Mouse (Mus musculus) heart, embryonic 14.5 days (tissue): Measurements from ENCODE around the gene Ntm. TPM values are rescaled to one million over a fixed set of nuclear protein-coding genes. Genes with fewer than 3 reads are reported as not detected.

Source experiments
- ATAC-seq: fragments of 200-750 bp; cut with Nextera tagmentation; 2 replicates; pipeline ENCODE4 v1.8.0; 2017; ENCODE audit warnings: low read depth, moderate TSS enrichment; ENCODE audit not compliant: insufficient number of reproducible peaks, insufficient read depth, low FRiP score
- H3K27ac ChIP-seq, 2 experiments: fragments of 200-500 bp in 1 of 2; fragments of 300-500 bp in 1 of 2; sonication (generic) in 1 of 2; replicated peaks in 1 of 2; 2 replicates each; pipeline ENCODE4 v1.5.1; 2012 to 2014; ENCODE audit warnings: low read depth in 2 of 2, low read length in 2 of 2, control low read depth in 1 of 2, mild to moderate bottlenecking in 1 of 2, mixed read lengths in 1 of 2; ENCODE audit not compliant: control insufficient read depth in 1 of 2, insufficient read depth in 1 of 2
- H3K27me3 ChIP-seq: fragments of 300-500 bp; sonication (generic); 2 replicates; pipeline ENCODE4 v1.6.1; 2014; ENCODE audit warnings: mild to moderate bottlenecking, low read length, control low read depth; ENCODE audit not compliant: control insufficient read depth, insufficient read depth
- H3K36me3 ChIP-seq: fragments of 300-500 bp; sonication (generic); 2 replicates; pipeline ENCODE4 v1.6.1; 2014; ENCODE audit warnings: mild to moderate bottlenecking, control low read depth, low read length, mixed read lengths; ENCODE audit not compliant: control insufficient read depth, insufficient read depth
- H3K4me1 ChIP-seq, 2 experiments: fragments of 200-500 bp in 1 of 2; fragments of 300-500 bp in 1 of 2; sonication (generic) in 1 of 2; 2 replicates each; pipeline ENCODE4 v1.6.1; 2012 to 2014; ENCODE audit warnings: low read length in 2 of 2, control low read depth in 1 of 2, mixed read lengths in 1 of 2; ENCODE audit not compliant: control insufficient read depth in 2 of 2, insufficient read depth in 2 of 2
- H3K4me2 ChIP-seq: fragments of 300-500 bp; sonication (generic); 2 replicates; pipeline ENCODE4 v1.6.1; 2014; ENCODE audit warnings: mild to moderate bottlenecking, low read length
- H3K4me3 ChIP-seq, 2 experiments: fragments of 200-500 bp in 1 of 2; fragments of 300-500 bp in 1 of 2; sonication (generic) in 1 of 2; 2 replicates each; pipeline ENCODE4 v1.5.1; 2012 to 2014; ENCODE audit warnings: low read length in 2 of 2, mild to moderate bottlenecking in 2 of 2, control low read depth in 1 of 2, low read depth in 1 of 2, moderate library complexity in 1 of 2; ENCODE audit not compliant: control insufficient read depth in 1 of 2, insufficient read depth in 1 of 2
- H3K9ac ChIP-seq: fragments of 300-500 bp; sonication (generic); 2 replicates; pipeline ENCODE4 v1.6.1; 2014; ENCODE audit warnings: mild to moderate bottlenecking, low read length
- H3K9me3 ChIP-seq: fragments of 300-500 bp; sonication (generic); 2 replicates; pipeline ENCODE4 v1.6.1; 2016; ENCODE audit warnings: low read length, control low read depth; ENCODE audit not compliant: control insufficient read depth
- whole genome bisulfite sequencing: fragments of 180-500 bp; shearing (Covaris S2); extraction: QIAGEN DNeasy Blood & Tissue Kit; methylation state at CpG from one replicate; pipeline ENCODE4 v1.1.7; 2014; 5-methylcytosine and 5-hydroxymethylcytosine counted together
- polyA plus RNA-seq: library from polyadenylated mRNA; unstranded; fragments of >200 nt; fragmentation: Nextera tagmentation; extraction: Ambion mirVana; gene quantifications from 2 replicates; pipeline ENCODE4 v1.2.1, GENCODE M21; 2014

Gene Ntm
- polyA plus RNA-seq, result 36.8 and 44.4 TPM in 2 replicates

GRCm38 (mm10) chr9:29962978-29963377 is at the start of gene Ntm:
Ntm (minus strand) TSS chr9:29963141.
- Histone ChIP-seq H3K36me3 (no peaks in the 10 kb centered on the region), H3K27me3 (peaks cover 22% of the 10 kb centered on the region), H3K4me1 (peaks cover 9 to 16% of the 10 kb centered on the region in 2 experiments), H3K4me2 (peak within 1 kb of the TSS; percentile 92), H3K27ac (no peak within 1 kb of the TSS), H3K9me3 (no peaks in the 10 kb centered on the region), H3K9ac (peak within 1 kb of the TSS; percentile 50), H3K4me3 (peak within 1 kb of the TSS; percentile 44 to 46)
- 24% methylated on average over 8 of the region's 8 CpGs for WGBS
- ATAC-seq, result no peak

DNA sequence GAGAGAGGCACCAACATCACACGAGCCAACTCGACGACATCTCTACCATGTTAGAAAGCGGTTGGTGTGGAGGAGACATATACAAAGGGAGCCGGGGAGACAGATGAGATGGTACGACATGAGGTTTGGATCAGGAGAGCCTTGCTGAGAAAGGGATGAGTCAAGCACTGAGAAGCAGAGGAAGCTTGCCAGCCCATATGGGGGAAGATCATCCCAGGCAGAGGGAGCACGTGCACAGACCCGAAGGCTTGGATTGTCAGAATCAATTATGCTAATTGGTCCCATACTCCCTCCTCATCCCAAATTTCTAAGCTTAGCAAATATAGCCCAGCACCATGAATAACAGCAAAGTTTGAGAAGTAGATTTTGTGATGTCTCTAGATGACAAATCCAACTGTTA is 42.8 kb upstream of the Ntm start:
- H3K4me3 ChIP-seq, result no peak overlapping the region
- no peaks in the 10 kb centered on the region for H3K36me3 ChIP-seq
- WGBS, result 70% methylated on average over 8 of the region's 8 CpGs
- no peaks in the 10 kb centered on the region for H3K9me3 ChIP-seq
- no peaks in the 10 kb centered on the region for H3K4me1 ChIP-seq
- no peak overlapping the region for H3K27ac ChIP-seq
- H3K4me2 ChIP-seq, result no peak overlapping the region
- no peaks in the 10 kb centered on the region for H3K27me3 ChIP-seq
- H3K9ac ChIP-seq, result no peak overlapping the region
- no peak for ATAC-seq

DNA sequence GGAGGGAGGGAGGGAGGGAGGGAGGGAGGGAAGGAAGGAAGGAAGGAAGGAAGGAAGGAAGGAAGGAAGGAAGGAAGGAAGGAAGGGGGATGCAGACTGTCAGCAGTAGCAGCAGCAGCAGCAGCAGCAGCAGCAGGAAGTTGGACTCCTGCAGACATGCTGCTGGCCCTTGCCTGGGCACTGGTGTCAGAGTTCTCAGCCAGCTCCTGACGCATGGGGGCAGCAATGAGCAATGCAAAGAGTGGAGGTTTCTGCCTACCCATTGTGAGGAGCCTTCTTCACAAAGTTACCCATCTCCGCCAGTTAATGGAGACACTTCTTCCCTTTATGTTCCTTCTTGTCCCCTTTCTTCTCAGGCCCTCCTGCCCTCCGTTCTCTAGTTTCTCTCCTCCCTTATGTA is 40.7 kb upstream of the Ntm start:
- H3K27ac ChIP-seq, result no peak overlapping the region
- no peak overlapping the region for H3K9ac ChIP-seq
- ATAC-seq, result no peak
- no peak overlapping the region for H3K4me2 ChIP-seq
- WGBS, result 24% methylated on average over 3 of the region's 3 CpGs
- H3K27me3 ChIP-seq, result no peaks in the 10 kb centered on the region
- no peaks in the 10 kb centered on the region for H3K36me3 ChIP-seq
- H3K4me1 ChIP-seq, result no peaks in the 10 kb centered on the region
- H3K9me3 ChIP-seq, result no peaks in the 10 kb centered on the region
- H3K4me3 ChIP-seq, result no peak overlapping the region

DNA sequence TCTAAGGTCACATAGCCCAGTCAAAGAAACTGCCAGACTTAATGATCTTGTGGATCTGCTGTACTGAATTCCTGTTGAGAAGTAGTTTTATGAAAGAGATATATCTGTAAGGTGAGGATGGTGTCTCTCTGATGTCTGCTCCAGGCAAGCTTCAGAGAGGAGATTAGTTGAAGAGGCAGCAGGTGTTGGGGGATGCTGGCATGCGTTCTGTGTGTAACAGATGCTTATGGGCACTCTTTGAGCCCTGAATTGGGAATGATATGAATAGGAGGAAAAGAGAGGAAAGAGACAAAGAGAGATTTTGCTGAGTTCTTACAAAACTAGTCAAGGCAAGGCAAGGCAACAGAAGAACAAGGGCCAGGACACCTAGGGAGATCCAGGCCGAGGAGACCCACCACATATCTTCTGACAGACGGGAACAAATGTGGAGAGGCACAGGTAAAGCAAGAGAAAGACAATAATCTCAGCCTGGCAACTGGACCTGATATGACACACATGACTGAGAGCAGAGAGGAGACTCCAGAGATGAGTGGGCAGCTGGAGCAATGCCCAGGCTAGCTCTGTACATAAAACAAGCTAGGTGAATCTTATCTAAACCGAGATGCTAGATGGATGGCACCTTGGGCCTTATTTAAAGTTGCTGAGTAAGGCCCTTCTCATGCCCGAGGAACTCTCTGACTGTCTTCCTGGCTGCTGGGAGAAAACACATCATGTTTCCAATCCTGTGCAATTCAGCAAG is 18.4 kb upstream of the Ntm start:
- Histone ChIP-seq H3K9ac (no peak overlapping the region), H3K4me3 (no peak overlapping the region), H3K27ac (no peak overlapping the region), H3K27me3 (no peaks in the 10 kb centered on the region), H3K4me2 (no peak overlapping the region), H3K36me3 (no peaks in the 10 kb centered on the region), H3K4me1 (no peaks in the 10 kb centered on the region), H3K9me3 (no peaks in the 10 kb centered on the region)
- ATAC-seq, result no peak
- WGBS, result 63% methylated on average over 5 of the region's 5 CpGs

GRCm38 (mm10) chr9:29961954-29962867 is 730 bp downstream of the Ntm start:
- no peak for ATAC-seq
- peak overlapping the region; percentile 50 for H3K9ac ChIP-seq
- H3K27ac ChIP-seq, result no peak overlapping the region
- no peaks in the 10 kb centered on the region for H3K9me3 ChIP-seq
- H3K4me3 ChIP-seq, result peak overlapping the region; percentile 44 to 46
- H3K4me1 ChIP-seq, result peaks cover 9 to 16% of the 10 kb centered on the region in 2 experiments
- 2% methylated on average over 38 of the region's 38 CpGs for WGBS
- H3K36me3 ChIP-seq, result no peaks in the 10 kb centered on the region
- peaks cover 22% of the 10 kb centered on the region for H3K27me3 ChIP-seq
- peak overlapping the region; percentile 92 for H3K4me2 ChIP-seq

DNA sequence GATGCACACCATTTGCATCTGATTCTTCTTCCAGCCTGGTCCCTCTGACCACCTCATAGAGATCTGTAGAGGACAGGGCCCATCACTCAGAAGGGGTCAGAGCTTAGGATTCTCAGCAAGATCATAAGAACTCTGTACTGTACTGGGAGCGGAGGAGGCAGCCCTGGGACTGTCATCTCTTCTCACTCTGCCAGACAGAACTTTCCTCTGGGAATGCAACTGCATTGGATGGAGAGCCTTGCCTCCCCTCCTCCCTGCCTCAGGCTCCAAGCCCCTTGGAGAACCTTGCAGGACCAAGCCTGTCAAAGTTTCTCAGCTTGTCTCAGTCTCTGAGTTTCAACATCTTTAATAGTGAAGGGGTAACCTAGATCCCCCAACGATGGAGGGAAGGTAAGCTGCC is 1.4 kb downstream of the Ntm start:
- H3K27me3 ChIP-seq, result peaks cover 22% of the 10 kb centered on the region
- WGBS, result 35% methylated on average over 2 of the region's 2 CpGs
- no peak overlapping the region for H3K27ac ChIP-seq
- H3K9me3 ChIP-seq, result no peaks in the 10 kb centered on the region
- H3K4me1 ChIP-seq, result peaks cover 9 to 16% of the 10 kb centered on the region in 2 experiments
- peak overlapping the region; percentile 44 to 46; a peak in 2 of 4 replicates for H3K4me3 ChIP-seq
- ATAC-seq, result no peak
- peak overlapping the region; percentile 92 for H3K4me2 ChIP-seq
- H3K36me3 ChIP-seq, result no peaks in the 10 kb centered on the region
- peak overlapping the region; percentile 50; the same call in 1 of the 2 replicates for H3K9ac ChIP-seq

- no peak overlapping the region for H3K27ac ChIP-seq
- WGBS, result 80% methylated on average over 5 of the region's 5 CpGs
- ATAC-seq, result no peak
Measured at GRCm38 (mm10) chr9:29960741-29961140, 2.2 kb downstream of the Ntm start.

More at GRCm38 (mm10) chr9:29960741-29961140, 2.2 kb downstream of the Ntm start:
- Histone ChIP-seq H3K9ac (no peak overlapping the region), H3K36me3 (no peaks in the 10 kb centered on the region), H3K9me3 (no peaks in the 10 kb centered on the region), H3K4me1 (peaks cover 9 to 16% of the 10 kb centered on the region in 2 experiments), H3K4me2 (no peak overlapping the region), H3K4me3 (no peak overlapping the region), H3K27me3 (peaks cover 22% of the 10 kb centered on the region)
